Mouse (Mus musculus) left cerebral cortex, adult 18-20 months (tissue): ENCODE data around the gene Nt5m. TPM values are rescaled to one million over a fixed set of nuclear protein-coding genes. Genes with fewer than 3 reads are reported as not detected.

Experiments
- DNase-seq, 2 experiments: peaks; one replicate each; pipeline ENCODE4 v3.0.0; 2021 to 2022; ENCODE audit warnings: low spot score in 2 of 2, mixed read lengths in 1 of 2
- long read RNA-seq, 2 experiments: library from polyadenylated mRNA; stranded (forward); transcript quantifications; one replicate each; pipeline ENCODE4 v2.0.0; 2021
- total RNA-seq, 2 experiments: library from RNA; stranded (reverse); gene quantifications; 2 replicates each; pipeline ENCODE4 v1.2.3; 2021

The Nt5m gene
- total RNA-seq = 10 to 100 TPM; 49.6 to 51.7 TPM
- long read RNA-seq, experiment 1, transcript Nt5m-203 (5 exons, 1,316 nt) = minor isoform, 17 of 86 reads
- long read RNA-seq, experiment 1, transcript Nt5m-201 (5 exons, 1,306 nt) = major isoform, 54 of 86 reads
- long read RNA-seq, experiment 1, partial matches to known transcripts = 2 of 86 reads
- long read RNA-seq, experiment 1, other reads (novel, unspliced or antisense) = 9 of 86 reads
- long read RNA-seq, experiment 2, transcript Nt5m-202 (5 exons, 1,387 nt) = minor isoform, 6 of 69 reads
- long read RNA-seq, experiment 2, transcript Nt5m-201 (5 exons, 1,306 nt) = major isoform, 40 of 69 reads
- long read RNA-seq, experiment 2, transcript Nt5m-203 (5 exons, 1,316 nt) = minor isoform, 11 of 69 reads
- long read RNA-seq, experiment 2, partial matches to known transcripts = 3 of 69 reads
- long read RNA-seq, experiment 2, other reads (novel, unspliced or antisense) = 9 of 69 reads

DNA sequence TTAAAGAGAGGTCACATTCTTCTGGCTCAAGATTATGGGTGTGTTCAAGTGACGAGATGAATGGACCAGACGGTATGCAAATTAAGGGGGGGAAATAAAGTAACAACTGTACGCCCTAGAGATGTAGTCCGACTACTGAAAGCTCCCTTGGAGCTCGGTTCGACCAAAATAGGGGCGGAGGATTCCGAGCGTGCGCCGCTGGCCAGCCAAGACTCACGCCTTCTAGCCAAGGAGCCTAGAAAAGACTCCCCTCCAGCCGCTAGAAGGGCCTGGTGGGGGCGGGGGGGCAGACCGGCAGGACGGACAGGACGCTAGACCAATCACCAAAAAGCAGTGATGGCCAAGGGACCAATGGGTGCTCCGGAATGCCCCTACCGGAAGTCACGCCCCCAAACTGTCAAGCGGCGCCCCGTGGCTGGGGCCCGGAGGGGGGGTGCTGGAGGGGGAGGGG, at the start of gene Nt5m:
Gene Nt5m, plus strand, starts transcription at position 440 of the 451 bp plus-strand sequence.
- DNase-seq = peak; percentile 93 to 95

DNA sequence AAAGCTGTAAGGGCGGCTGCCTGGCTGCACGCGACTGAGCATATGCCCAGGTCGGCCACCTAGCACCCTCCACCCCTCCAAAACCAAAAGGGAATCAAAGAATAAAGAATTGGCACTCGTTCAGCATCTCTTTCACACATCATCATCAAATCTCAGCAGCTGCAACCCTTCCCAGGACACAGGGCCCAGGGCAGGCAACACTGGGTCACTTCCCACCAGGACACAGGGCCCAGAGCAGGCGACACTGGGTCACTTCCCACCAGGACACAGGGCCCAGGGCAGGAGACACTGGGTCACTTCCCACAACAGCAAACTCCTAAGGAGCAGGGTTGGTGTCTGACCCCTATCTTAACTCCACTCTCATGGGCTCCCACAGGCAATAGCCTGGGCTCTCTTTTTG, 45.9 kb upstream of the Nt5m start:
- no peak for DNase-seq

GRCm38 (mm10) chr11:59800412-59800811, 38.8 kb upstream of the Nt5m start:
- DNase-seq = no peak

DNA sequence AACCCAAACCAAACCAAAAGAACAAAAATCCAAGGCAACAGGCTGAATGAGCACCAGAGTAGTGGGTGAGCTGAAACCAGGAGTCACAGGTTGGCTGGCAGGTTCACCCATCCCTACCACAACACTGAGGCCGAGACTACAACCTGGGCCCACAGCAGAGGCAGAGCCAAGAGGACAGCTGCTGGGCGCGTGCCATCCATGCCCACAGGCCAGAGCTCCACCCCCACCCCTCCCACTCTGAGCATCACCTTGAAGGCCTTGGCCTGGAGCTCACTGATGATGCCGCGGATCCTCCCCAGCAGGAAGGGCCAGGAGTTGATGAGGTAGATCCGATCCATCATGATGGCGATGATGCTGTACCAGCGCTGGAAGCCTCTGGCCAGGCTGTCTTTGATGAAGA, 37.4 kb upstream of the Nt5m start:
- no peak for DNase-seq

DNA sequence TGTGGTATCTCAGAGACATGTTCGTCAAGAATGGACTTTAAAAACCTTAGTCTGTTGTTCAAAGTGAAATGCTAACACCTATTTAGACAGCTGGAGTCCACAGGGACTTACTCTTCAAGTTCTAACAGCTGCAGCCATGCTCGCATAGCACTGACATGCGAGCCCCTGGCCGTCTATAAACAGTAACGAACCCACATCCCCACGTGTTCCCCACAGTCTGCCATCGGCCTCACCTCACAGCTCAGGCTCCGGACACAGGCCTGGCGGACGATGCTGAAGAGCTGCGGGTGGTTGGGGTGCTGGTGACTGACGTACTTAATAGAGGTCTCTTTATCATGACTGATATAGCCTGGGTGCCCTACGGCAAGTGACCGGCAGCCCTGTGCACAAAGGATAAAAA, 35.7 kb upstream of the Nt5m start:
- DNase-seq = no peak

- no peak for DNase-seq
These were observed 34.7 kb upstream of the Nt5m start for GRCm38 (mm10) chr11:59804409-59805110.

GRCm38 (mm10) chr11:59805256-59805655, 34.0 kb upstream of the Nt5m start:
- no peak for DNase-seq

GRCm38 (mm10) chr11:59805656-59806055, 33.6 kb upstream of the Nt5m start:
- DNase-seq = no peak

DNA sequence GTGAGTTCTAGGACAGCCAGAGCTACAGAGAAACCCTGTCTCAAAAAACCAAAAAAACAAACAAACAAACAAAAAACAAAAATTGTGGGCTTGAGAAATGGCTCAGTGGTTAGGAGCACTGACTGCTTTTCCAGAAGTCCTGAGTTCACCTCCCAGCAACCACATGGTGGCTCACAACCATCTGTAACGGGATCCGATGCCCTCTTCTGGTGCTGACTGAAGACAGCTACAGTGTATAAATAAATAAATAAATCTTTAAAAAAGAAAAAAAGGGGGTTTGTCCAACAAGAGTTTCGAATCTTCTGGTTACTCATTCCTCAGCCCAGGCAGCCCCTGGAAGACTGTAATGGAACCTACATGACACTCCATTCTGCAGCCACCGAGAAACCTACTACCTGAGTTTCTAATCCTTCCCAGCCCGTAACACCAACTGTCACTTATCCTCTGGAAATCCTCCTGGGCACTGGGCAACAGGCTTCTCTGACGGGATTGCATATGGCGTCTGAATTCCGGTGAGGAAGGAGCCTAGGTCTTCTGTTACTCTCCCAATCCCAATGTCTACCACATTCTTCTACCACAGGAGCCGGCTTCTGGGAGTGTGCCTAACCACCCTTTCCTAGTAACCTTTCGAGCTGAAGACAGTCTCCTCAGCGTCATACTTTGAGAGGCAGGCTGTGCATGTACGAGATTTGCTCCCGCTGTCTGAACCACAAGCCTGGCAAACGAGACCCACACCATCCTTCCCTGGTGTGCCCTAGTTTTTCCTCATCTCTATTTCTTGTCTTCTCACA, 30.9 kb upstream of the Nt5m start:
- no peak for DNase-seq

- no peak for DNase-seq
These were observed 30.1 kb upstream of the Nt5m start for GRCm38 (mm10) chr11:59809071-59809669.

DNA sequence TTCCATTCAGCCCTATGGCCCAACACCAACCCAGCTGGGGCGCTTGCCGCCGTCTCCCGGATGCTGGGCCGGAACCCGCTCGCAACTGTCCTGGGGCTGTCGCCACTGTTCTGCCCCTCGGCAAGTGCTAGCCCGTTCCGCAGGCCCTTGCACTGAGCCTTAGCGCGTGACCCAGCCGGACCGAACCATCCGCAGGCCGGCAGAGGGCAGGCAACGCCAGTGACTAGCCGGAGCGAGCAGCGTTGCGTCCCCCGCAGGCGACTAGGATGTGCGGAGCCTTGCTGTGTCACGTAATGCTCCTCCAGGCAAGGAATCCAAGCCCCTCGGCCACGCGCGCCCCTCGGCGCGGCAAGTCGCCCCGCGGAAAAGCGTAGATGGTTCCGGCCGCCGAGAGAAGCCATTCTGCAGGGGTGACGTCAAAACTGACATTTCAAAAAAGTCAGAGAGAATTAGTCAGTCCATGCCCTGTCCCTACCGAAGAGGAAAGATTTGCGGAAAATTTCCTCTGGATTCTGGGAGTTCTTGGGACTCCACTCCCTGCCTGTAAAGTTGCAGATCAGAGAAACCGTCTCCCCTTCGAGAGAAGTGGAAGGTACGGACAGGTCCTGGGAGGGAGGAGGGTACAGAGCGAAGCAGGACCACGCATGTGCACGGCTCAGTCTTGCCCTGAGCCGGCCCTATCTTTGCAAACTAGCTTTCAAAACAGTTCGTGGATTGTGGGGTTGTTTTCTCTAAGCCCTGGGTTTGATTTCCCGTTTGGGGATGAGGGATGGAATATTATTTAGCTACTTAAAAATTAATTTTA, 29.4 kb upstream of the Nt5m start, which contains the start of gene Flcn:
Gene Flcn, minus strand, starts transcription at position 347 of the 805 bp plus-strand sequence.
- DNase-seq = peak; percentile 78 to 84

GRCm38 (mm10) chr11:59810480-59811158, 28.6 kb upstream of the Nt5m start:
- DNase-seq = no peak

DNA sequence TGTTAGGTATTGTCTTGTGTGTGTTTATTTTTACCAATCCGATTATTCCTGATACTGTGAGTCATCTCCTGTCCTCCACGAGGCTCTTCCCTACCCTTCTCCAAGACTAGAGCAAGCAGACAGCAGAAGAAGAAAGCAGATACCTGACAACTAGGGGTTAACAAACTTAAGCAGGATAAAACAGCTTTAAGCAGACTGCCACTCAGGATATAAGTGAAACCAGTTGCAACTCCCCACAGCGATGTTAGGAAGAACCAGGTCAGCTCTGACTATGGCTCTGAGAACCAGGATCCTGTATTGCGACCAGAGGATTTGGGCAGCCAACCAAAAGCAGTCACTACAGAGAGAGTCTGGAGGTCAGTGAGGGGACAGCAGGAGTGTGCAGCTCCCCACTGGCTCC, 28.0 kb upstream of the Nt5m start:
- DNase-seq = no peak

DNA sequence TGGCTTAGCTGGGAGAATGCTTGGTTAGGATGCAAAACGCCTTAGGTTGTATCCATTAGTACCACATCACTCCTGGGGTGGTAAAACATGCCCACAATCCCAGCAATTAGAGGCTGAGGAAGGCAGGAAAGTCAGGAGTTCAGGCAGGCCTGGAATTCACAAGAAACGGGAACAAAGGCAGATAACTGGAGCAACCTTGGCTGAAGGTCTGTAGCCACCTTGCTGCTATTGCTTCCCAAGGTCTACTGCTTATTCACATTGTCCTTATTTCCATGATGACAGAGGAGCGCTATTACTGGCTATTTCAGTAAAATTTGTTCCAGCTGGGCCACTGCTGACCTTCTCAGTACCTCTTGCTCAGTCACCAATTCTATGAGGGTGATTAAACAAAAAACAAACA, 26.0 kb upstream of the Nt5m start:
- DNase-seq = no peak

- no peak for DNase-seq
These were observed 24.9 kb upstream of the Nt5m start for GRCm38 (mm10) chr11:59814311-59814710.

DNA sequence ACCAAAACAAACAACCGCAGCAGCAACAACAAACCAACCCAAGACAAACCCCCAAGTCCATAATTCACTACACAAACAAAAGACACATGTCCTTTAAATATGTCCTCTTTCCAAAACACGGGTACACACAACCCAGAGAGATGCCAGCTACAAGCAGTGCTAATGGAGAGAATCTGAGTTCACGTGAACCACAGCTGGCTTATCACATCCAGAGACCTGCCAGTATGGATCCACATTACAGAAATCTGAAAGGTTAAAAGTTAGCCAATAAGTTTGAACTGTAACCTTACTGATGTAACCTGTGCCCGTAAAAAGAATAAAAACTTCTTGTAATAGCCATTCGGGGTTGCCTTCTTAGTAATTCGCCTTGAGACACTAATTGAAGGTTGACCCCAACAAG, 24.3 kb upstream of the Nt5m start:
- DNase-seq = no peak

DNA sequence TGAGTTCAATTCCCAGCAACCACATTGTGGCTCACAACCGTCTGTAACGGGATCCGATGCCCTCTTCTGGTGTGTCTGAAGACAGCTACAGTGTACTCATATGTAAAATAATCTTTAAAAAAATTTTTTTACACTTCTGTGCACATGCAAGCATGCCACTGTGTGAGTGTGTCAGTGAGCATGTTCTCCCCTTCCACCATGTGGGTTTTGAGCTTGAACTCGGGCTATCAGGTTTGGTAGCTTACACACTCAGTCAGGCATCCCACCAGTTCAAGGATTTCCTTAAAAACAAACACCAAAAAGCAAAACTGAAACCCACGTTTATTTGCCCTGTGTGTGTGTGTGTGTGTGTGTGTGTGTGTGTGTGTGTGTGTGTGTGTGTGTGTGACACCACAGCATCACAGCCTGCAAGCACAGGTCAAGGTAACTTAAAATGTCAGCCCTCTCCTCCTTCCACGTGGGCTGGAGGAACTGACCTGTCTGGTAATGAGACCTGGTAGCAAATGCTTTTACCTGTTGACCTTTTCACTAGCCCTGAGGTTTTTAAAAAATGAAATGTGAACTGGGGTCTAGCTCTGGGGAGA, 23.7 kb upstream of the Nt5m start:
- no peak for DNase-seq

- no peak for DNase-seq
These were observed 21.3 kb upstream of the Nt5m start for GRCm38 (mm10) chr11:59817916-59818315.

DNA sequence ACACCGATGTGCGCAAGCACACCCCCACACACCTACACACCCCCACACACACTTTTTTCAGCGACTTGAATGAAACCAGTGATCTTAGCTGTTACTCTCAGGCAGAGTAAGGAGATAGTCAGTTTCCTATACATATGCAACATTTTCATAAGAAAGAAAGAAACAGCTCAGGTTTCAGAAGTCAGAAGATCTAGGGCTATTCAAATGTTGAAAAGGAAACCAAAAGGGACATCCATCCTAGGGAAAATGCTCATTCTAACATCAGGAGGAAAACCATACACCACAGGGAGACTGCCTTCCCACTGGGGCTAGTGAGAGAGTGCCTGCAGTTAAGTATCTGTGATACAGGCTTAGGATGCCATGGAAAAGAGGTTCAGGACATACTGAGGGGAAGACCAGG, 17.6 kb upstream of the Nt5m start:
- no peak for DNase-seq
